Mouse (Mus musculus) myocyte (in vitro differentiated cells): Measurements from ENCODE around the gene Sfrp5.

Source experiments
- CEBPB ChIP-seq: IDR thresholded peaks from 2 replicates; pipeline ENCODE4 v1.6.1; 2011; ENCODE audit warnings: mild to moderate bottlenecking, moderate library complexity; ENCODE audit not compliant: poor library complexity, insufficient read depth, severe bottlenecking
- MAX ChIP-seq: IDR thresholded peaks from one replicate; pipeline ENCODE4 v1.6.1; 2011; ENCODE audit warnings: low read depth, mild to moderate bottlenecking, control low read depth
- MYOD1 ChIP-seq, 3 experiments: IDR thresholded peaks; one replicate each; pipeline ENCODE4 v1.6.1; 2011; ENCODE audit warnings: control low read depth in 2 of 3, low read depth in 2 of 3, mild to moderate bottlenecking in 2 of 3, moderate library complexity in 1 of 3; ENCODE audit not compliant: insufficient read length in 2 of 3, control insufficient read depth in 1 of 3
- POLR2A ChIP-seq: IDR thresholded peaks from one replicate; pipeline ENCODE4 v1.6.1; 2011; ENCODE audit warnings: low read depth, mild to moderate bottlenecking, control low read depth, moderate library complexity; ENCODE audit not compliant: insufficient read length
- TCF12 ChIP-seq: IDR thresholded peaks from one replicate; pipeline ENCODE4 v1.6.1; 2011; ENCODE audit warnings: mild to moderate bottlenecking, control low read depth; ENCODE audit not compliant: poor library complexity, insufficient read depth, severe bottlenecking
- USF1 ChIP-seq: IDR thresholded peaks from one replicate; pipeline ENCODE4 v1.6.1; 2011; ENCODE audit warnings: low read depth, mild to moderate bottlenecking, control low read depth, moderate library complexity

- TF ChIP-seq CEBPB (no peak), POLR2A (no peak), MYOD1 (IDR thresholded peaks at IDR 0.05; ENCODE audit: control insufficient read depth in 1 of 3, insufficient read length in 2 of 3, low read depth in 2 of 3) (no peak), TCF12 (no peak), MAX (no peak), USF1 (no peak)
Measured at GRCm38 (mm10) chr19:42240881-42241280, 38.8 kb upstream of the Sfrp5 start.
